Comparison of ENCODE assay signal across 24 mouse cellular contexts in genomic region chr6:91621437-91621836, GRCm38 (mm10).
DNase-seq lines count a peak whose midpoint lies in the region; ATAC-seq and TF ChIP-seq lines count a peak whose summit lies in the region.
"Had no signal": no experiment of that assay in that cellular context is flagged by ENCODE, and none has a peak within 500 bp of the region (broad histone marks: within the 10 kb centered on the region; RNA-seq: fewer than 3 reads in every experiment).

No protein-coding gene starts in this region.

- H3K4me3 ChIP-seq in forebrain, embryonic 12.5 days (replicated peaks): no peak overlapping the region
- no peak overlapping the region for H3K4me3 ChIP-seq in forebrain, embryonic 13.5 days
- no peak overlapping the region for H3K4me3 ChIP-seq in gastrocnemius, adult 2 months
- no peak overlapping the region for H3K4me3 ChIP-seq in myocyte
- H3K4me3 ChIP-seq: embryonic facial prominence, embryonic 10.5 days; embryonic facial prominence, embryonic 12.5 days; forebrain, embryonic 15.5 days had no signal

- H3K4me1 ChIP-seq in forebrain, embryonic 12.5 days: peaks cover 12% of the 10 kb centered on the region
- peaks cover 13% of the 10 kb centered on the region for H3K4me1 ChIP-seq in forebrain, embryonic 13.5 days

- H3K79me2 ChIP-seq in myocyte (ENCODE audit: control insufficient read depth, insufficient read depth): no peaks in the 10 kb centered on the region

- intact Hi-C loops in gastrocnemius, adult 2 months (cut with DNase I): loop anchor here (2.0 kb wide), 1 partner anchor 61 kb away; no protein-coding TSS in a partner anchor

- H3K4me2 ChIP-seq in forebrain, embryonic 12.5 days: no peak overlapping the region
- no peak overlapping the region for H3K4me2 ChIP-seq in forebrain, embryonic 13.5 days
- H3K4me2 ChIP-seq in myocyte (ENCODE audit: low read depth): peak overlapping the region; percentile 83
- H3K4me2 ChIP-seq: embryonic facial prominence, embryonic 12.5 days; forebrain, embryonic 15.5 days had no signal

- no peak for ATAC-seq in forebrain, embryonic 12.5 days (ENCODE audit: low FRiP score)
- ATAC-seq in forebrain, embryonic 13.5 days: no peak
- ATAC-seq: activated CD4-positive, CD25-positive, alpha-beta regulatory T cell, adult 4 months; CD4-positive, CD25-positive, alpha-beta regulatory T cell, adult 4 months; forebrain, embryonic 15.5 days; forebrain, postnatal 0 days; Patski had no signal

- 0 out of 2 replicates have a peak overlapping the region, but pooled peaks have one; percentile 4 for H3K9ac ChIP-seq in forebrain, embryonic 12.5 days
- H3K9ac ChIP-seq in forebrain, embryonic 13.5 days: no peak overlapping the region
- H3K9ac ChIP-seq: embryonic facial prominence, embryonic 12.5 days; forebrain, embryonic 15.5 days; forebrain, postnatal 0 days had no signal

- H3K36me3 ChIP-seq in forebrain, embryonic 12.5 days (replicated peaks): no peaks in the 10 kb centered on the region
- H3K36me3 ChIP-seq in forebrain, embryonic 13.5 days (ENCODE audit: poor library complexity, severe bottlenecking): no peaks in the 10 kb centered on the region
- H3K36me3 ChIP-seq in myocyte (ENCODE audit: control insufficient read depth, insufficient read depth): no peaks in the 10 kb centered on the region
- H3K36me3 ChIP-seq: embryonic facial prominence, embryonic 10.5 days; embryonic facial prominence, embryonic 12.5 days; forebrain, embryonic 15.5 days; G1E had no signal

- no peak overlapping the region for H3K27ac ChIP-seq in forebrain, embryonic 12.5 days
- no peak overlapping the region for H3K27ac ChIP-seq in forebrain, embryonic 13.5 days
- H3K27ac ChIP-seq in gastrocnemius, adult 2 months: peak overlapping the region; percentile 95
- H3K27ac ChIP-seq: embryonic facial prominence, embryonic 10.5 days; embryonic facial prominence, embryonic 12.5 days; forebrain, embryonic 15.5 days had no signal

- no peak for TF ChIP-seq POLR2A in myocyte (IDR thresholded peaks at IDR 0.05; ENCODE audit: insufficient read length, low read depth)

- no peaks in the 10 kb centered on the region for H3K27me3 ChIP-seq in forebrain, embryonic 12.5 days
- H3K27me3 ChIP-seq in forebrain, embryonic 13.5 days: no peaks in the 10 kb centered on the region
- no peaks in the 10 kb centered on the region for H3K27me3 ChIP-seq in myocyte (ENCODE audit: control insufficient read depth, insufficient read depth, insufficient read length)
- H3K27me3 ChIP-seq: CH12.LX; embryonic facial prominence, embryonic 12.5 days; forebrain, embryonic 15.5 days; Patski had no signal

- H3ac ChIP-seq in myocyte (ENCODE audit: control insufficient read depth, insufficient read length): no peak overlapping the region

- no peak for TF ChIP-seq CTCF in gastrocnemius, adult 2 months (IDR thresholded peaks at IDR 0.05)

- 90% methylated on average over 3 of the region's 3 CpGs for WGBS in forebrain, embryonic 12.5 days
- WGBS in forebrain, embryonic 13.5 days: 93% methylated on average over 3 of the region's 3 CpGs

- peak; percentile 64 for DNase-seq in gastrocnemius, adult 2 months
- no peak for DNase-seq in gastrocnemius, postnatal 4 days (ENCODE audit: low spot score in 2 of 2)
- no peak for DNase-seq in layer of hippocampus, postnatal 14 days (ENCODE audit: low spot score in 2 of 2)
- DNase-seq: adrenal gland, adult 8-10 months; adrenal gland, postnatal 14 days; adrenal gland, postnatal 36 days; B cell, adult 2 months; cerebellum, adult 11-12 months; cerebellum, adult 2 months; cerebellum, adult 9-10 months; cerebellum, postnatal 10 days; cerebellum, postnatal 25 days; forebrain, postnatal 0 days had no signal

- no peaks in the 10 kb centered on the region for H3K9me3 ChIP-seq in forebrain, embryonic 12.5 days
- H3K9me3 ChIP-seq in forebrain, embryonic 13.5 days (replicated peaks): no peaks in the 10 kb centered on the region
- H3K9me3 ChIP-seq: embryonic facial prominence, embryonic 10.5 days; embryonic facial prominence, embryonic 12.5 days; forebrain, embryonic 15.5 days; G1E had no signal

TF ChIP-seq in myocyte, 11 proteins besides CTCF, POLR2A, EP300 and RAD21:
- TF ChIP-seq TCF3 (IDR thresholded peaks at IDR 0.05; ENCODE audit: insufficient read length, low read depth) (peak; percentile 10), MYOD1 (IDR thresholded peaks at IDR 0.05; ENCODE audit: control insufficient read depth in 1 of 3, insufficient read length in 2 of 3, low read depth in 2 of 3) (peak in 1 of 3 experiments; percentile 38), SRF (IDR thresholded peaks at IDR 0.05; ENCODE audit: control insufficient read depth, insufficient read length, low read depth) (no peak), MYOG (IDR thresholded peaks at IDR 0.05; ENCODE audit: control insufficient read depth in 1 of 3, insufficient read depth in 1 of 3, insufficient read length in 2 of 3, low read depth in 2 of 3) (peak in 1 of 3 experiments; percentile 56)
